19 mouse cellular contexts compared by ENCODE assay signal in genomic region chr4:46028781-46029180, GRCm38 (mm10). TPM values are rescaled to one million over a fixed set of nuclear protein-coding genes. Genes with fewer than 3 reads are reported as not detected.
DNase-seq lines count a peak whose midpoint lies in the region; ATAC-seq and TF ChIP-seq lines count a peak whose summit lies in the region.
"Had no signal": no experiment of that assay in that cellular context is flagged by ENCODE, and none has a peak within 500 bp of the region (broad histone marks: within the 10 kb centered on the region; RNA-seq: fewer than 3 reads in every experiment).

No protein-coding gene starts in this region.

- TF ChIP-seq EP300 in CH12.LX (IDR thresholded peaks at IDR 0.05; ENCODE audit: low read length), result no peak

- ATAC-seq in heart, embryonic 13.5 days (ENCODE audit: extremely low read depth, insufficient number of reproducible peaks, low FRiP score, low TSS enrichment), result no peak
- ATAC-seq in limb, embryonic 14.5 days (ENCODE audit: low FRiP score, low read depth), result no peak
- ATAC-seq: forebrain, embryonic 14.5 days; intestine, embryonic 16.5 days had no signal

- peaks cover 33% of the 10 kb centered on the region for H3K4me1 ChIP-seq in heart, embryonic 13.5 days
- H3K4me1 ChIP-seq in limb, embryonic 14.5 days (ENCODE audit: control insufficient read depth, insufficient read depth, low read length), result no peaks in the 10 kb centered on the region
- peaks cover 6% of the 10 kb centered on the region; the same call in 1 of the 2 replicates for H3K4me1 ChIP-seq in limb, embryonic 10.5 days
- peaks cover 14 to 34% of the 10 kb centered on the region in 2 experiments for H3K4me1 ChIP-seq in CH12.LX (ENCODE audit: control insufficient read depth in 1 of 2, insufficient read depth in 2 of 2)
- no peaks in the 10 kb centered on the region for H3K4me1 ChIP-seq in embryonic facial prominence, embryonic 10.5 days
- H3K4me1 ChIP-seq: embryonic facial prominence, embryonic 15.5 days; hindbrain, embryonic 15.5 days had no signal

- no peak for TF ChIP-seq RAD21 in CH12.LX (IDR thresholded peaks at IDR 0.05; ENCODE audit: low read depth, low read length)

- H3K9ac ChIP-seq in heart, embryonic 13.5 days, result no peak overlapping the region
- no peak overlapping the region for H3K9ac ChIP-seq in limb, embryonic 14.5 days (ENCODE audit: low read depth, low read length, severe bottlenecking)
- no peak overlapping the region for H3K9ac ChIP-seq in CH12.LX (ENCODE audit: insufficient read depth, low read depth)
- H3K9ac ChIP-seq: embryonic facial prominence, embryonic 15.5 days; hindbrain, embryonic 15.5 days had no signal

- H3K27ac ChIP-seq in heart, embryonic 13.5 days (replicated peaks), result peak overlapping the region; percentile 39; the same call in 1 of the 2 replicates
- H3K27ac ChIP-seq in limb, embryonic 14.5 days (replicated peaks; ENCODE audit: low read depth, low read length), result 0 out of 2 replicates have a peak overlapping the region, but pooled peaks have one; percentile 2
- H3K27ac ChIP-seq in limb, embryonic 10.5 days, result no peak overlapping the region
- H3K27ac ChIP-seq in CH12.LX (ENCODE audit: insufficient read depth, low read depth), result peak overlapping the region; percentile 53
- H3K27ac ChIP-seq in embryonic facial prominence, embryonic 10.5 days (replicated peaks), result no peak overlapping the region
- H3K27ac ChIP-seq: embryonic facial prominence, embryonic 15.5 days; forebrain, embryonic 10.5 days; hindbrain, embryonic 15.5 days had no signal

- no peak for DNase-seq in heart, adult 9 months (ENCODE audit: low spot score in 2 of 2)
- DNase-seq in limb, embryonic 14.5 days (ENCODE audit: low spot score), result no peak
- DNase-seq in limb, embryonic 10.5 days (ENCODE audit: low spot score), result no peak
- DNase-seq in CH12.LX (ENCODE audit: extremely low read depth), result no peak
- peak; percentile 20 for DNase-seq in ZHBTc4 (ENCODE audit: low read depth, low spot score)
- DNase-seq in liver, result no peak
- DNase-seq in embryonic facial prominence, embryonic 10.5 days (ENCODE audit: low spot score), result no peak
- DNase-seq: adrenal gland, postnatal 10 days; cerebellum, adult 11-12 months; cerebellum, adult 9-10 months had no signal

- no peak overlapping the region for H3K4me3 ChIP-seq in heart, embryonic 13.5 days
- H3K4me3 ChIP-seq in limb, embryonic 14.5 days (replicated peaks; ENCODE audit: low read length), result no peak overlapping the region
- no peak overlapping the region for H3K4me3 ChIP-seq in limb, embryonic 10.5 days
- H3K4me3 ChIP-seq in CH12.LX (replicated peaks in 1 of 3; ENCODE audit: low read depth in 2 of 3, low read length in 2 of 3, poor library complexity in 1 of 3), result peak overlapping the region in 1 of 3 experiments; percentile 36
- H3K4me3 ChIP-seq in embryonic facial prominence, embryonic 10.5 days, result no peak overlapping the region
- H3K4me3 ChIP-seq: embryonic facial prominence, embryonic 15.5 days; erythroblast, embryonic 14.5 days; forebrain, embryonic 10.5 days; heart, embryonic 10.5 days; hindbrain, embryonic 15.5 days had no signal

- 86% methylated on average over 4 of the region's 4 CpGs for WGBS in heart, embryonic 13.5 days
- 76% methylated on average over 4 of the region's 4 CpGs for WGBS in limb, embryonic 14.5 days
- WGBS in limb, embryonic 10.5 days, result 84% methylated on average over 4 of the region's 4 CpGs
- 86% methylated on average over 4 of the region's 4 CpGs for WGBS in embryonic facial prominence, embryonic 10.5 days

- no peaks in the 10 kb centered on the region for H3K79me2 ChIP-seq in CH12.LX (replicated peaks; ENCODE audit: control insufficient read depth, extremely low read depth, insufficient read depth, poor library complexity, severe bottlenecking)

- no peaks in the 10 kb centered on the region for H3K27me3 ChIP-seq in heart, embryonic 13.5 days (replicated peaks)
- no peaks in the 10 kb centered on the region for H3K27me3 ChIP-seq in limb, embryonic 14.5 days (ENCODE audit: control insufficient read depth, insufficient read depth, low read length)
- H3K27me3 ChIP-seq in limb, embryonic 10.5 days (ENCODE audit: low read depth, poor library complexity, severe bottlenecking), result 0 out of 2 replicates have a peak, but pooled peaks cover 5% of the 10 kb centered on the region
- H3K27me3 ChIP-seq in CH12.LX (replicated peaks), result no peaks in the 10 kb centered on the region
- no peaks in the 10 kb centered on the region for H3K27me3 ChIP-seq in embryonic facial prominence, embryonic 10.5 days (replicated peaks; ENCODE audit: low read depth, poor library complexity, severe bottlenecking)
- H3K27me3 ChIP-seq: embryonic facial prominence, embryonic 15.5 days; hindbrain, embryonic 15.5 days had no signal

- H3K36me3 ChIP-seq in heart, embryonic 13.5 days, result no peaks in the 10 kb centered on the region; the same call in 1 of the 2 replicates
- no peaks in the 10 kb centered on the region for H3K36me3 ChIP-seq in limb, embryonic 14.5 days (ENCODE audit: control insufficient read depth, insufficient read depth, low read length)
- H3K36me3 ChIP-seq in limb, embryonic 10.5 days, result no peaks in the 10 kb centered on the region
- H3K36me3 ChIP-seq in CH12.LX (replicated peaks in 1 of 2; ENCODE audit: control insufficient read depth in 1 of 2, insufficient read depth in 1 of 2, low read length in 1 of 2), result no peaks in the 10 kb centered on the region
- H3K36me3 ChIP-seq in embryonic facial prominence, embryonic 10.5 days (replicated peaks), result no peaks in the 10 kb centered on the region
- H3K36me3 ChIP-seq: embryonic facial prominence, embryonic 15.5 days; forebrain, embryonic 10.5 days; G1E; heart, embryonic 10.5 days had no signal

- TF ChIP-seq POLR2A in limb, embryonic 14.5 days (IDR thresholded peaks at IDR 0.05; ENCODE audit: borderline replicate concordance, extremely low read depth, insufficient read depth, insufficient read length), result no peak
- TF ChIP-seq POLR2A in CH12.LX (IDR thresholded peaks at IDR 0.05; ENCODE audit: low read depth, low read length), result no peak

- H3K4me2 ChIP-seq in heart, embryonic 13.5 days, result no peak overlapping the region
- H3K4me2 ChIP-seq in limb, embryonic 14.5 days (replicated peaks; ENCODE audit: low read depth, low read length, severe bottlenecking), result no peak overlapping the region
- no peak overlapping the region for H3K4me2 ChIP-seq in CH12.LX (ENCODE audit: insufficient read depth, low read depth, poor library complexity, severe bottlenecking)
- H3K4me2 ChIP-seq: embryonic facial prominence, embryonic 15.5 days; hindbrain, embryonic 15.5 days had no signal

- dilution Hi-C loops in CH12.LX (cut with MboI; ENCODE audit: extremely low pct_ligation_motif_present, extremely low pct_unique_long_range_greater_than_20kb, low sequenced_read_pairs), result no loop called here

- TF ChIP-seq CTCF in CH12.LX (conservative IDR thresholded peaks at IDR 0.05 in 1 of 2, IDR thresholded peaks at IDR 0.05 in 1 of 2; ENCODE audit: low read depth in 2 of 2, low read length in 2 of 2), result no peak

- H3K9me3 ChIP-seq in heart, embryonic 13.5 days, result no peaks in the 10 kb centered on the region
- H3K9me3 ChIP-seq in limb, embryonic 14.5 days (ENCODE audit: control insufficient read depth, low read length), result no peaks in the 10 kb centered on the region
- H3K9me3 ChIP-seq in limb, embryonic 10.5 days (replicated peaks), result no peaks in the 10 kb centered on the region
- H3K9me3 ChIP-seq in CH12.LX (replicated peaks; ENCODE audit: low read length), result no peaks in the 10 kb centered on the region
- no peaks in the 10 kb centered on the region for H3K9me3 ChIP-seq in embryonic facial prominence, embryonic 10.5 days
- H3K9me3 ChIP-seq: embryonic facial prominence, embryonic 15.5 days; forebrain, embryonic 10.5 days; heart, embryonic 10.5 days; hindbrain, embryonic 15.5 days had no signal

- in situ Hi-C loops in CH12.LX (cut with MboI; ENCODE audit: low pct_ligation_motif_present, low pct_unique_long_range_greater_than_20kb, low sequenced_read_pairs), result loop anchor here (5.0 kb wide), 1 partner anchor 86 kb away; no protein-coding TSS in a partner anchor

TF ChIP-seq in CH12.LX, 34 proteins besides CTCF, POLR2A, EP300 and RAD21:
- TF ChIP-seq UBTF (IDR thresholded peaks at IDR 0.05; ENCODE audit: low read depth, low read length) (no peak), MYC (IDR thresholded peaks at IDR 0.05; ENCODE audit: low read depth, low read length) (no peak), RCOR1 (conservative IDR thresholded peaks at IDR 0.05; ENCODE audit: low read depth, low read length) (no peak), USF1 (IDR thresholded peaks at IDR 0.05; ENCODE audit: low read depth, low read length) (no peak), ZMIZ1 (IDR thresholded peaks at IDR 0.05; ENCODE audit: low read depth, low read length) (no peak)

RNA-seq across cellular contexts. Expression of gene Tmod1, which starts 10.0 kb away (rescaled TPM):
- polyA plus RNA-seq in heart, embryonic 13.5 days (2015; fragmentation: Nextera tagmentation; extraction: Ambion mirVana), result 171 and 182 TPM in 2 replicates
- polyA plus RNA-seq in limb, embryonic 14.5 days (2012; rRNA removed), result 8.1 and 10.8 TPM in 2 replicates
- 9.9 and 15.8 TPM in 2 replicates for polyA plus RNA-seq in limb, embryonic 14.5 days (2014; fragmentation: Nextera tagmentation; extraction: Ambion mirVana)
- 2.0 TPM in 2 replicates for polyA plus RNA-seq in limb, embryonic 10.5 days (2016; fragmentation: Nextera tagmentation; extraction: Ambion mirVana)
- total RNA-seq in CH12.LX (2012; rRNA removed) (0.92 and 3.1 TPM in 2 replicates), CH12.LX (2014; rRNA removed) (0.70 and 0.93 TPM in 2 replicates)
- 2.3 and 2.5 TPM in 2 replicates for polyA plus RNA-seq in CH12.LX (2012; ENCODE audit: insufficient read length, low read depth)
- 2.8 and 3.0 TPM in 2 replicates for polyA plus RNA-seq in embryonic facial prominence, embryonic 10.5 days (2016; fragmentation: Nextera tagmentation; extraction: Ambion mirVana)

Comparison
In these comparisons a context has a peak if more than half of its experiments do, and no peak if none do; other contexts are left out.
1. H3K27ac ChIP-seq: peak in heart, embryonic 13.5 days (single experiment), limb, embryonic 14.5 days (single experiment) and CH12.LX (single experiment); none in limb, embryonic 10.5 days (single experiment) and embryonic facial prominence, embryonic 10.5 days (single experiment).
2. RNA of gene Tmod1, which starts 10.0 kb away (polyA plus RNA-seq): 171 to 182 TPM in heart, embryonic 13.5 days; 8.1 to 15.8 TPM in limb, embryonic 14.5 days, 2.8 to 3.0 TPM in embryonic facial prominence, embryonic 10.5 days, 2.3 to 2.5 TPM in CH12.LX and 2.0 TPM in limb, embryonic 10.5 days; every median in the first group is over 10 times any median in the second.